Comparison of ENCODE assay signal across 11 mouse cellular contexts in the genomic region with DNA sequence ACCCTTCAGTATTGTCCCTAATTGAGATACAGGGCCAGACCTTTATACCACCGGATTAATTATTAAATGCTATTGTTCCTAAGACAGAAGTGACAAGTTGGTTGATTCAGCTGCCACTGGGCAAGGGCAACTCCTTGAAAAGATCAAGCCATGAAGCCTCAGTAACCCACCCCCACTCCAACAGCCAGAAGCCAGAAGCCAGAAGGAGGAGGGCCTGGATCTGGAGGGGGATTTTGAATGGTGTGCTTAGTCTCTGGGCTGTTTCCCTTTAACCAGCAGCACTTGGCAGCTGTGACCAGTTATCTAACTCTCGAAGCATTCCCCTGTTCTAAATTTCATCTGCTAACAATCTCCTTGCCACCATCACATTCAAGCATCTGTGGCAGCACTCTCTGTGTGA.
A peak's percentile ranks its signal among the peaks of the same experiment; 100 is the strongest.
DNase-seq lines count a peak whose midpoint lies in the region; ATAC-seq and TF ChIP-seq lines count a peak whose summit lies in the region.
"Had no signal": no experiment of that assay in that cellular context is flagged by ENCODE, and none has a peak within 500 bp of the region (broad histone marks: within the 10 kb centered on the region; RNA-seq: fewer than 3 reads in every experiment).

No protein-coding gene starts in this region.

- H3K27me3 ChIP-seq in hindbrain, embryonic 10.5 days (ENCODE audit: insufficient read depth, poor library complexity, severe bottlenecking) = no peaks in the 10 kb centered on the region
- H3K27me3 ChIP-seq in hindbrain, postnatal 0 days (ENCODE audit: insufficient read depth, low read length) = no peaks in the 10 kb centered on the region
- no peaks in the 10 kb centered on the region for H3K27me3 ChIP-seq in intestine, embryonic 16.5 days (replicated peaks; ENCODE audit: control insufficient read depth, insufficient read depth, low read length)
- no peaks in the 10 kb centered on the region for H3K27me3 ChIP-seq in thymus, adult 2 months (ENCODE audit: control insufficient read depth, insufficient read depth, low read length)

- 36% methylated on average over 2 of the region's 2 CpGs for WGBS in hindbrain, embryonic 10.5 days
- WGBS in hindbrain, postnatal 0 days = 13% methylated on average over 2 of the region's 2 CpGs
- 41% methylated on average over 2 of the region's 2 CpGs for WGBS in intestine, embryonic 16.5 days
- WGBS in thymus, adult 2 months = 83% methylated on average over 2 of the region's 2 CpGs

- no peak for TF ChIP-seq CTCF in hindbrain, postnatal 0 days (IDR thresholded peaks at IDR 0.05; ENCODE audit: low read depth)
- no peak for TF ChIP-seq CTCF in thymus, adult 2 months (IDR thresholded peaks at IDR 0.05; ENCODE audit: borderline replicate concordance, control insufficient read depth, extremely low read depth, insufficient read depth, low read length, poor library complexity)

- H3K4me3 ChIP-seq in hindbrain, embryonic 10.5 days = no peak overlapping the region
- no peak overlapping the region for H3K4me3 ChIP-seq in hindbrain, postnatal 0 days (ENCODE audit: low read length)
- H3K4me3 ChIP-seq in intestine, embryonic 16.5 days (ENCODE audit: low read length) = no peak overlapping the region
- H3K4me3 ChIP-seq in thymus, adult 2 months (ENCODE audit: control insufficient read depth, insufficient read depth, low read length) = no peak overlapping the region

- H3K9me3 ChIP-seq in hindbrain, embryonic 10.5 days = no peaks in the 10 kb centered on the region
- no peaks in the 10 kb centered on the region for H3K9me3 ChIP-seq in hindbrain, postnatal 0 days (ENCODE audit: low read length)
- H3K9me3 ChIP-seq in intestine, embryonic 16.5 days (ENCODE audit: control insufficient read depth, low read length) = no peaks in the 10 kb centered on the region

- H3K9ac ChIP-seq in hindbrain, postnatal 0 days (replicated peaks; ENCODE audit: low read length) = no peak overlapping the region
- no peak overlapping the region for H3K9ac ChIP-seq in intestine, embryonic 16.5 days (ENCODE audit: low read depth, low read length)
- H3K9ac ChIP-seq: liver, embryonic 14.5 days had no signal

- ATAC-seq in hindbrain, postnatal 0 days = no peak
- ATAC-seq in intestine, embryonic 16.5 days = peak; percentile 52; the same call in 1 of the 2 replicates
- ATAC-seq: CD4-positive, CD25-positive, alpha-beta regulatory T cell, adult 4 months had no signal

- H3K36me3 ChIP-seq in hindbrain, embryonic 10.5 days = no peaks in the 10 kb centered on the region
- H3K36me3 ChIP-seq in hindbrain, postnatal 0 days (ENCODE audit: insufficient read depth, low read length) = no peaks in the 10 kb centered on the region
- H3K36me3 ChIP-seq in intestine, embryonic 16.5 days (ENCODE audit: control insufficient read depth, insufficient read depth, low read length) = no peaks in the 10 kb centered on the region
- no peaks in the 10 kb centered on the region for H3K36me3 ChIP-seq in thymus, adult 2 months (ENCODE audit: control insufficient read depth, insufficient read depth, low read length)

- no peak for DNase-seq in hindbrain, embryonic 10.5 days (ENCODE audit: low spot score)
- no peak for DNase-seq in hindbrain, postnatal 0 days (ENCODE audit: low spot score)
- DNase-seq in right cerebral cortex, adult 18-20 months = peak; percentile 30
- DNase-seq in right cerebral cortex, postnatal 14 days = no peak
- DNase-seq in yolk sac, embryonic 10.5 days (ENCODE audit: low spot score) = peak; percentile 7
- DNase-seq in thymus, adult 2 months = no peak
- DNase-seq: heart, adult 18-20 months; thymus, postnatal 4 days had no signal

- peaks cover 30% of the 10 kb centered on the region for H3K4me1 ChIP-seq in hindbrain, embryonic 10.5 days (replicated peaks)
- peaks cover 6% of the 10 kb centered on the region; the same call in 1 of the 2 replicates for H3K4me1 ChIP-seq in hindbrain, postnatal 0 days (ENCODE audit: insufficient read depth, low read length)
- H3K4me1 ChIP-seq in intestine, embryonic 16.5 days (ENCODE audit: control insufficient read depth, insufficient read depth, low read length) = peaks cover 12% of the 10 kb centered on the region
- no peaks in the 10 kb centered on the region for H3K4me1 ChIP-seq in thymus, adult 2 months (replicated peaks; ENCODE audit: control insufficient read depth, insufficient read depth, low read length)

- no peak overlapping the region for H3K4me2 ChIP-seq in hindbrain, postnatal 0 days (ENCODE audit: low read depth, low read length)
- H3K4me2 ChIP-seq in intestine, embryonic 16.5 days (ENCODE audit: low read depth, low read length) = no peak overlapping the region

- H3K27ac ChIP-seq in hindbrain, embryonic 10.5 days = 0 out of 2 replicates have a peak overlapping the region, but pooled peaks have one; percentile 6
- H3K27ac ChIP-seq in hindbrain, postnatal 0 days = no peak overlapping the region
- peak overlapping the region; percentile 19; the same call in 1 of the 2 replicates for H3K27ac ChIP-seq in intestine, embryonic 16.5 days (ENCODE audit: low read length)
- no peak overlapping the region for H3K27ac ChIP-seq in thymus, adult 2 months (ENCODE audit: control insufficient read depth, insufficient read depth, low read length)
- H3K27ac ChIP-seq: liver, embryonic 14.5 days had no signal

- TF ChIP-seq POLR2A in thymus, adult 2 months (IDR thresholded peaks at IDR 0.05; ENCODE audit: control insufficient read depth, extremely low read depth, insufficient read depth, low read length, poor library complexity) = no peak

Comparison
In these comparisons a context has a peak if more than half of its experiments do, and no peak if none do; other contexts are left out.
1. DNase-seq: peak in right cerebral cortex, adult 18-20 months (single experiment) and yolk sac, embryonic 10.5 days (single experiment); none in hindbrain, embryonic 10.5 days (single experiment), hindbrain, postnatal 0 days (single experiment), right cerebral cortex, postnatal 14 days (single experiment) and thymus, adult 2 months (single experiment).
2. H3K27ac ChIP-seq: peak in hindbrain, embryonic 10.5 days (single experiment) and intestine, embryonic 16.5 days (single experiment); none in hindbrain, postnatal 0 days (single experiment) and thymus, adult 2 months (single experiment).